Mouse (Mus musculus): ENCODE data around the gene Mapkapk2.

GRCm38 (mm10) chr1:131021438-131021837 lies 76.2 kb downstream of the Mapkapk2 start:
- no peak for TF ChIP-seq CTCF (IDR thresholded peaks at IDR 0.05; ENCODE audit: low read depth)
- no peak for TF ChIP-seq EP300 (IDR thresholded peaks at IDR 0.05; ENCODE audit: low read depth)

Measured in liver, postnatal 0 days (tissue).